In genomic region chr12:8817467-8818232, GRCm38 (mm10) we compare ENCODE assay signal across 8 mouse cellular contexts. TPM values are rescaled to one million over a fixed set of nuclear protein-coding genes. Genes with fewer than 3 reads are reported as not detected.
DNase-seq lines count a peak whose midpoint lies in the region; ATAC-seq and TF ChIP-seq lines count a peak whose summit lies in the region.

No protein-coding gene starts in this region.

- intact Hi-C loops in gastrocnemius, adult 2 months (cut with DNase I) = no loop called here
- intact Hi-C loops in left cerebral cortex, postnatal 14 days (cut with DNase I) = no loop called here

- WGBS in forebrain, embryonic 14.5 days = 37% methylated on average over 13 of the region's 13 CpGs
- WGBS in intestine, embryonic 16.5 days = 28% methylated on average over 13 of the region's 13 CpGs
- WGBS in midbrain, embryonic 14.5 days = 32% methylated on average over 13 of the region's 13 CpGs

- 0 out of 2 replicates have a peak, but pooled peaks have one; percentile 18 for ATAC-seq in forebrain, embryonic 14.5 days
- ATAC-seq in intestine, embryonic 16.5 days = peak; percentile 86
- peak; percentile 58 for ATAC-seq in midbrain, embryonic 14.5 days (ENCODE audit: low FRiP score, low TSS enrichment)
- no peak for ATAC-seq in CD4-positive, CD25-positive, alpha-beta regulatory T cell, adult 4 months

- no peak overlapping the region for H3K4me2 ChIP-seq in forebrain, embryonic 14.5 days (ENCODE audit: low read length)
- no peak overlapping the region for H3K4me2 ChIP-seq in intestine, embryonic 16.5 days (ENCODE audit: low read depth, low read length)
- 0 out of 2 replicates have a peak overlapping the region, but pooled peaks have one; percentile 0 for H3K4me2 ChIP-seq in midbrain, embryonic 14.5 days (ENCODE audit: low read length)

- no peaks in the 10 kb centered on the region for H3K27me3 ChIP-seq in forebrain, embryonic 14.5 days (replicated peaks; ENCODE audit: control insufficient read depth, insufficient read depth, low read length)
- no peaks in the 10 kb centered on the region for H3K27me3 ChIP-seq in intestine, embryonic 16.5 days (replicated peaks; ENCODE audit: control insufficient read depth, insufficient read depth, low read length)
- no peaks in the 10 kb centered on the region for H3K27me3 ChIP-seq in midbrain, embryonic 14.5 days (ENCODE audit: control insufficient read depth, insufficient read depth, low read length)

- no peak overlapping the region for H3K4me3 ChIP-seq in gastrocnemius, adult 2 months
- no peak overlapping the region for H3K4me3 ChIP-seq in forebrain, embryonic 14.5 days (ENCODE audit: low read depth, low read length)
- no peak overlapping the region for H3K4me3 ChIP-seq in intestine, embryonic 16.5 days (ENCODE audit: low read length)
- H3K4me3 ChIP-seq in midbrain, embryonic 14.5 days (replicated peaks; ENCODE audit: low read depth, low read length) = no peak overlapping the region

- H3K4me1 ChIP-seq in forebrain, embryonic 14.5 days (ENCODE audit: control insufficient read depth, insufficient read depth, low read length) = 0 out of 2 replicates have a peak, but pooled peaks cover 4% of the 10 kb centered on the region
- peaks cover 7% of the 10 kb centered on the region for H3K4me1 ChIP-seq in intestine, embryonic 16.5 days (ENCODE audit: control insufficient read depth, insufficient read depth, low read length)
- H3K4me1 ChIP-seq in midbrain, embryonic 14.5 days (ENCODE audit: control insufficient read depth, insufficient read depth, low read length) = no peaks in the 10 kb centered on the region

- no peaks in the 10 kb centered on the region for H3K36me3 ChIP-seq in forebrain, embryonic 14.5 days (ENCODE audit: control insufficient read depth, insufficient read depth, low read length)
- no peaks in the 10 kb centered on the region for H3K36me3 ChIP-seq in intestine, embryonic 16.5 days (ENCODE audit: control insufficient read depth, insufficient read depth, low read length)
- no peaks in the 10 kb centered on the region for H3K36me3 ChIP-seq in midbrain, embryonic 14.5 days (ENCODE audit: control insufficient read depth, insufficient read depth, low read length)

- H3K9me3 ChIP-seq in forebrain, embryonic 14.5 days (replicated peaks; ENCODE audit: control insufficient read depth, low read length) = no peaks in the 10 kb centered on the region
- H3K9me3 ChIP-seq in intestine, embryonic 16.5 days (ENCODE audit: control insufficient read depth, low read length) = no peaks in the 10 kb centered on the region
- H3K9me3 ChIP-seq in midbrain, embryonic 14.5 days (ENCODE audit: control insufficient read depth, low read length) = no peaks in the 10 kb centered on the region

- H3K9ac ChIP-seq in forebrain, embryonic 14.5 days (ENCODE audit: low read length) = 0 out of 2 replicates have a peak overlapping the region, but pooled peaks have one; percentile 25
- no peak overlapping the region for H3K9ac ChIP-seq in intestine, embryonic 16.5 days (ENCODE audit: low read depth, low read length)
- no peak overlapping the region for H3K9ac ChIP-seq in midbrain, embryonic 14.5 days (replicated peaks; ENCODE audit: low read length)

- DNase-seq in gastrocnemius, adult 2 months = peak; percentile 58
- DNase-seq in gastrocnemius, adult 18-20 months (ENCODE audit: low spot score) = no peak
- DNase-seq in MN1 (ENCODE audit: low spot score) = peak; percentile 67
- DNase-seq in forebrain, embryonic 14.5 days (ENCODE audit: low spot score) = peak; percentile 23
- peak; percentile 33 for DNase-seq in midbrain, embryonic 14.5 days
- DNase-seq in left cerebral cortex, postnatal 14 days (ENCODE audit: low spot score in 2 of 2) = no peak

- H3K27ac ChIP-seq in gastrocnemius, adult 2 months = no peak overlapping the region
- no peak overlapping the region for H3K27ac ChIP-seq in forebrain, embryonic 14.5 days (ENCODE audit: low read depth, low read length)
- H3K27ac ChIP-seq in intestine, embryonic 16.5 days (ENCODE audit: low read length) = no peak overlapping the region
- no peak overlapping the region for H3K27ac ChIP-seq in midbrain, embryonic 14.5 days (replicated peaks; ENCODE audit: low read depth, low read length)

- TF ChIP-seq CTCF in gastrocnemius, adult 2 months (IDR thresholded peaks at IDR 0.05) = no peak

RNA-seq across cellular contexts. Expression of gene Sdc1, which starts 46.5 kb away (rescaled TPM):
- total RNA-seq in gastrocnemius, adult 2 months (2021) = 1 to 10 TPM; 1.9 to 2.7 TPM
- 1 to 10 TPM; 2.2 to 3.1 TPM for total RNA-seq in gastrocnemius, adult 18-20 months (2021)
- polyA plus RNA-seq in forebrain, embryonic 14.5 days (2014; fragmentation: Nextera tagmentation; extraction: Ambion mirVana) = 21.3 and 24.8 TPM in 2 replicates
- 102 and 109 TPM in 2 replicates for polyA plus RNA-seq in intestine, embryonic 16.5 days (2015; fragmentation: Nextera tagmentation; extraction: Ambion mirVana)
- 12.2 and 19.2 TPM in 2 replicates for polyA plus RNA-seq in midbrain, embryonic 14.5 days (2014; fragmentation: Nextera tagmentation; extraction: Ambion mirVana)
- under 1 TPM; 0.42 to 0.46 TPM for polyA plus RNA-seq in CD4-positive, CD25-positive, alpha-beta regulatory T cell, adult 4 months (2017; shearing (Covaris generic))
- total RNA-seq in left cerebral cortex, postnatal 14 days (2021) = 1 to 10 TPM; 2.0 to 2.4 TPM

Comparison
In these comparisons a context has a peak if more than half of its experiments do, and no peak if none do; other contexts are left out.
1. DNase-seq: peak in gastrocnemius, adult 2 months (single experiment), MN1 (single experiment), forebrain, embryonic 14.5 days (single experiment) and midbrain, embryonic 14.5 days (single experiment); none in gastrocnemius, adult 18-20 months (single experiment) and left cerebral cortex, postnatal 14 days (0 of 2).